Mouse (Mus musculus): Measurements from ENCODE around the gene Ralgps2.

- TF ChIP-seq GATA1 (IDR thresholded peaks at IDR 0.05; ENCODE audit: borderline replicate concordance, low read length) (no peak), FLI1 (IDR thresholded peaks at IDR 0.05; ENCODE audit: low read length) (no peak)
These were observed 54.6 kb downstream of the Ralgps2 start for GRCm38 (mm10) chr1:156884782-156885181.
